ENCODE assay signal across 8 mouse cellular contexts in the genomic region with DNA sequence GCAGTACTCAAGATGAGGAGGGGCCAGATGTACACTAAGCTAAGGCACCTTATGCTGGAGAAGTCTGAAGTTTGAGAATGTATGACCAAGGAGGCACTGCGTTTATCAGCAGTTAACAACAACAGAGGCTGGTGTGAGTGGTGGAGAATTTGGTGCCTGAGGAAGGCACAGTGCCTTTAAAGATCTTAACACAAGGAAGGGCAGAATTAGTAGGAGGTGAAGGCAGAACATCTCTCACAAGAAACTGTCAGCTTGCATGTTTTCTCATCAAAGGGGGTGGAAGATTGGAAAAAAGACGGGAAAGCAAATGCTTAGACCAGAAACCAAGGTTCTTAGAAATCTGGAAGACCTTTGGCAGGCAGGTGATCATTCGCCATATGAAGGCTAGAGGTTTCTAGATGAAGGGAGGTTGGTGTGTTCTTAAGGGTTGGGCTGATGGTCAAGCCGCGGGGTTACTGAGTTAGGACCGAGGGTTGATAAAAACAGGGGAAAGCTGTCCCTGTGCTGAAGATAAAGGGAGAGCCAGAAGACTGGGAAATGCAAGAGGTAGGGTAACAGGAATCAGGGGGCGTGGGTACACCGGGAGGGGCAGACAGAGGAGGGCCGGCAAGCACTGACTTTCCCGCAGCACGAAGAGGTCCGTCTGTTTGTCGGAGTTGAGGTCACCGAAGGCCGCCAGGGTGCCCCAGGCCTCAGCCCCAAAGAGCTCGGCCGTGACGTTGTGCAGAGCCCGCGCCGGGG. TPM values are rescaled to one million over a fixed set of nuclear protein-coding genes. Genes with fewer than 3 reads are reported as not detected.
DNase-seq lines count a peak whose midpoint lies in the region; ATAC-seq and TF ChIP-seq lines count a peak whose summit lies in the region.

No protein-coding gene starts in this region.

- 2% methylated on average over 21 of the region's 21 CpGs for WGBS in bone marrow, adult 2 months
- WGBS in forebrain, postnatal 0 days: 1% methylated on average over 21 of the region's 21 CpGs
- WGBS in liver, postnatal 0 days (ENCODE audit: insufficient replicate concordance): 2% methylated on average over 21 of the region's 21 CpGs

- H3K9ac ChIP-seq in forebrain, postnatal 0 days: peak overlapping the region; percentile 95
- H3K9ac ChIP-seq in liver, postnatal 0 days (replicated peaks): peak overlapping the region; percentile 95

- no peak for TF ChIP-seq POLR2A in bone marrow, adult 2 months (IDR thresholded peaks at IDR 0.05; ENCODE audit: borderline replicate concordance, control insufficient read depth, low read depth, low read length)

- no peak for TF ChIP-seq EP300 in liver, postnatal 0 days (IDR thresholded peaks at IDR 0.05; ENCODE audit: low read depth)

- H3K27me3 ChIP-seq in forebrain, postnatal 0 days (ENCODE audit: insufficient read depth, low read length): no peaks in the 10 kb centered on the region
- H3K27me3 ChIP-seq in liver, postnatal 0 days (ENCODE audit: insufficient read depth, low read length): no peaks in the 10 kb centered on the region

- TF ChIP-seq CTCF in left cerebral cortex, adult 2 months (IDR thresholded peaks at IDR 0.05): no peak
- no peak for TF ChIP-seq CTCF in bone marrow, adult 2 months (IDR thresholded peaks at IDR 0.05; ENCODE audit: control insufficient read depth, insufficient read depth, low read length)
- TF ChIP-seq CTCF in forebrain, postnatal 0 days (IDR thresholded peaks at IDR 0.05; ENCODE audit: low read depth): no peak
- no peak for TF ChIP-seq CTCF in liver, postnatal 0 days (IDR thresholded peaks at IDR 0.05; ENCODE audit: low read depth)

- H3K9me3 ChIP-seq in forebrain, postnatal 0 days (ENCODE audit: low read length): no peaks in the 10 kb centered on the region
- no peaks in the 10 kb centered on the region for H3K9me3 ChIP-seq in liver, postnatal 0 days (ENCODE audit: low read length)

- H3K27ac ChIP-seq in left cerebral cortex, adult 2 months: peak overlapping the region; percentile 95
- H3K27ac ChIP-seq in bone marrow, adult 2 months (ENCODE audit: control insufficient read depth, insufficient read depth, low read depth, low read length, poor library complexity): peak overlapping the region; percentile 99
- H3K27ac ChIP-seq in forebrain, postnatal 0 days (ENCODE audit: low read depth, low read length): peak overlapping the region; percentile 97
- peak overlapping the region; percentile 100 for H3K27ac ChIP-seq in liver, postnatal 0 days (ENCODE audit: low read depth)

- peak; percentile 68 for ATAC-seq in forebrain, postnatal 0 days
- no peak for ATAC-seq in liver, postnatal 0 days

- 0 out of 2 replicates have a peak, but pooled peaks cover 6% of the 10 kb centered on the region for H3K36me3 ChIP-seq in forebrain, postnatal 0 days (ENCODE audit: insufficient read depth)
- H3K36me3 ChIP-seq in liver, postnatal 0 days (replicated peaks; ENCODE audit: insufficient read depth, low read length): peaks cover 7% of the 10 kb centered on the region; the same call in 1 of the 2 replicates

- intact Hi-C loops in left cerebral cortex, adult 2 months (cut with DNase I): loop anchor here (5.0 kb wide), 2 partner anchors 138 to 637 kb away; a partner anchor contains a TSS

- peak overlapping the region; percentile 67 for H3K4me2 ChIP-seq in forebrain, postnatal 0 days (ENCODE audit: low read depth)
- peak overlapping the region; percentile 83 for H3K4me2 ChIP-seq in liver, postnatal 0 days (ENCODE audit: low read depth, low read length)

- no peaks in the 10 kb centered on the region for H3K4me1 ChIP-seq in bone marrow, adult 2 months (ENCODE audit: control insufficient read depth, insufficient read depth, low read length)
- peaks cover 12% of the 10 kb centered on the region; the same call in 1 of the 2 replicates for H3K4me1 ChIP-seq in forebrain, postnatal 0 days (ENCODE audit: insufficient read depth)
- peaks cover 18% of the 10 kb centered on the region for H3K4me1 ChIP-seq in liver, postnatal 0 days (ENCODE audit: insufficient read depth)

- DNase-seq in left cerebral cortex, adult 2 months (ENCODE audit: extremely low spot score in 1 of 2, low spot score in 2 of 2): no peak
- DNase-seq in left cerebral cortex, adult 11 months (ENCODE audit: low spot score): no peak
- DNase-seq in forebrain, postnatal 0 days: peak; percentile 42
- DNase-seq in liver, postnatal 0 days: no peak
- no peak for DNase-seq in urinary bladder, adult 2 months (ENCODE audit: low spot score)
- DNase-seq in gastrocnemius, postnatal 25 days: no peak
- DNase-seq in adrenal gland, adult 8-10 months: no peak

- peak overlapping the region; percentile 85 for H3K4me3 ChIP-seq in left cerebral cortex, adult 2 months
- H3K4me3 ChIP-seq in bone marrow, adult 2 months (replicated peaks; ENCODE audit: control insufficient read depth, low read depth, low read length): peak overlapping the region; percentile 92
- peak overlapping the region; percentile 95 for H3K4me3 ChIP-seq in forebrain, postnatal 0 days (ENCODE audit: low read depth, low read length)
- H3K4me3 ChIP-seq in liver, postnatal 0 days (ENCODE audit: low read depth, low read length): peak overlapping the region; percentile 85

RNA-seq across cellular contexts. Expression of a gene that starts 0.6 kb away (rescaled TPM):
- 100 to 1,000 TPM; 157 to 160 TPM for total RNA-seq in left cerebral cortex, adult 2 months (2021)
- 7.2 and 10.8 TPM in 2 replicates for polyA plus RNA-seq in bone marrow, adult 2 months (2011; ENCODE audit: insufficient read depth, insufficient read length, low replicate concordance, missing spikeins)
- 273 and 282 TPM in 2 replicates for total RNA-seq in forebrain, postnatal 0 days (2014; rRNA removed)
- polyA plus RNA-seq in forebrain, postnatal 0 days (2015; fragmentation: Nextera tagmentation; extraction: Ambion mirVana): 219 TPM in 2 replicates
- 25.5 and 26.2 TPM in 2 replicates for polyA plus RNA-seq in liver, postnatal 0 days (2015; fragmentation: Nextera tagmentation; extraction: Ambion mirVana)
- 40.4 and 43.7 TPM in 2 replicates for polyA plus RNA-seq in urinary bladder, adult 2 months (2012; rRNA removed)
- 10 to 100 TPM; 32.7 to 34.1 TPM for total RNA-seq in gastrocnemius, postnatal 25 days (2021)
- total RNA-seq in adrenal gland, adult 8-10 months (2022): 10 to 100 TPM; 71.7 to 93.5 (median 84.2) TPM

RNA-seq across cellular contexts. Expression of a gene that starts 0.7 kb away (rescaled TPM):
- total RNA-seq in left cerebral cortex, adult 2 months (2021): 10 to 100 TPM; 37.6 to 45.3 TPM
- 9.0 and 16.9 TPM in 2 replicates for polyA plus RNA-seq in bone marrow, adult 2 months (2011; ENCODE audit: insufficient read depth, insufficient read length, low replicate concordance, missing spikeins)
- 20.0 and 30.9 TPM in 2 replicates for total RNA-seq in forebrain, postnatal 0 days (2014; rRNA removed)
- 15.6 and 21.3 TPM in 2 replicates for polyA plus RNA-seq in forebrain, postnatal 0 days (2015; fragmentation: Nextera tagmentation; extraction: Ambion mirVana)
- 10.4 and 10.8 TPM in 2 replicates for polyA plus RNA-seq in liver, postnatal 0 days (2015; fragmentation: Nextera tagmentation; extraction: Ambion mirVana)
- 42.9 and 44.2 TPM in 2 replicates for polyA plus RNA-seq in urinary bladder, adult 2 months (2012; rRNA removed)
- 100 to 1,000 TPM; 229 to 257 TPM for total RNA-seq in gastrocnemius, postnatal 25 days (2021)
- 10 to 100 TPM; 68.1 to 84.3 (median 73.9) TPM for total RNA-seq in adrenal gland, adult 8-10 months (2022)
